Mouse (Mus musculus) liver, embryonic 14.5 days (tissue): ENCODE results near the gene Naaladl2.

ENCODE experiments used
- CTCF ChIP-seq: IDR thresholded peaks from 2 replicates; pipeline ENCODE4 v1.5.1; 2016; ENCODE audit warnings: antibody characterized with exemption, low read depth, control low read depth
- EP300 ChIP-seq: IDR thresholded peaks from 2 replicates; pipeline ENCODE4 v1.6.1; 2016; ENCODE audit warnings: antibody characterized with exemption, low read depth

DNA sequence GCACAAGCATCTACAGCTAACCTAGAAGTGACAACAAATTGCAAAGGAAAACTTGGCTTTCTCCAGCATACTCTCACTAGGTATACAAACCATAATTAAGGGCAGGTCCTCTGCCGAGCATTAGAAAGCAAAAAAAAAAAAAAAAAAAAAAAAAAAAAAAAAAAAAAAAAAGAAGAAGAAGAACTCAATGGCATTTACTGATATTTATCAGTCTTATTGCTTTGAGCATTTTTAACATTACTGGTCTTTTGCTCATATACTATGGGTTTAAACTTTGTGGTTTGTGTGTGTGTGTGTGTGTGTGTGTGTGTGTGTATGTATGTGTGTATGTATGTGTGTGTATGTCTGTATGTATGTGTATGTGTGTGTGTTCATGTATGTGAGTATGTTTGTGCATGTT is 1006.1 kb downstream of the Naaladl2 start:
- TF ChIP-seq CTCF: no peak
- TF ChIP-seq EP300: no peak
